Mouse (Mus musculus) T-helper 2 cell (primary cell): Measurements from ENCODE around the gene Ncl.

Source experiments
- in situ Hi-C: fragments of 300-600 bp; cut with MboI, MseI; formaldehyde crosslinking; loops from one replicate; pipeline ENCODE4 v1.15.1; 2025; ENCODE audit warnings: high pct_unique_total_duplicates

Ncl gene

GRCm38 (mm10) chr1:86358906-86359797 is at the start of gene Ncl:
Ncl (minus strand) TSS chr1:86359400.
- in situ Hi-C loops, result no loop called here

- in situ Hi-C loops, result no loop called here
Observed at GRCm38 (mm10) chr1:86408515-86408914, 49.3 kb upstream of the Ncl start.

- in situ Hi-C loops, result no loop called here
Observed at GRCm38 (mm10) chr1:86406914-86407313, 47.7 kb upstream of the Ncl start.

- in situ Hi-C loops, result no loop called here
Observed at GRCm38 (mm10) chr1:86406313-86406712, 47.1 kb upstream of the Ncl start.

GRCm38 (mm10) chr1:86404834-86405233 is 45.6 kb upstream of the Ncl start:
- in situ Hi-C loops, result no loop called here

- in situ Hi-C loops, result no loop called here
Observed at GRCm38 (mm10) chr1:86400096-86400754, 41.0 kb upstream of the Ncl start.

- in situ Hi-C loops, result no loop called here
Observed at GRCm38 (mm10) chr1:86399322-86399721, 40.1 kb upstream of the Ncl start.

- in situ Hi-C loops, result no loop called here
Observed at GRCm38 (mm10) chr1:86398222-86398621, 39.0 kb upstream of the Ncl start.

- in situ Hi-C loops, result no loop called here
Observed at GRCm38 (mm10) chr1:86397621-86398020, 38.4 kb upstream of the Ncl start.

- in situ Hi-C loops, result no loop called here
Observed at GRCm38 (mm10) chr1:86395897-86396296, 36.7 kb upstream of the Ncl start.

- in situ Hi-C loops, result no loop called here
Observed at GRCm38 (mm10) chr1:86394246-86394645, 35.0 kb upstream of the Ncl start.

- in situ Hi-C loops, result no loop called here
Observed at GRCm38 (mm10) chr1:86393219-86393618, 34.0 kb upstream of the Ncl start.

GRCm38 (mm10) chr1:86391425-86391824 is 32.2 kb upstream of the Ncl start:
- in situ Hi-C loops, result no loop called here

GRCm38 (mm10) chr1:86389230-86389629 is 30.0 kb upstream of the Ncl start:
- in situ Hi-C loops, result no loop called here

- in situ Hi-C loops, result no loop called here
Observed at GRCm38 (mm10) chr1:86381027-86381426, 21.8 kb upstream of the Ncl start.

- in situ Hi-C loops, result no loop called here
Observed at GRCm38 (mm10) chr1:86379161-86379569, 20.0 kb upstream of the Ncl start.

- in situ Hi-C loops, result no loop called here
Observed at GRCm38 (mm10) chr1:86378662-86379061, 19.5 kb upstream of the Ncl start.

GRCm38 (mm10) chr1:86376354-86376753 is 17.2 kb upstream of the Ncl start:
- in situ Hi-C loops, result no loop called here

GRCm38 (mm10) chr1:86371997-86372396 is 12.8 kb upstream of the Ncl start:
- in situ Hi-C loops, result no loop called here

GRCm38 (mm10) chr1:86368086-86368485 is 8.9 kb upstream of the Ncl start:
- in situ Hi-C loops, result loop anchor here (10.0 kb wide), 1 partner anchor 127 kb away; no protein-coding TSS in a partner anchor

- in situ Hi-C loops, result loop anchor here (10.0 kb wide), 1 partner anchor 131 kb away; no protein-coding TSS in a partner anchor
Observed at GRCm38 (mm10) chr1:86363671-86364070, 4.5 kb upstream of the Ncl start.

GRCm38 (mm10) chr1:86361852-86362615 is 2.8 kb upstream of the Ncl start:
- in situ Hi-C loops, result loop anchor here (10.0 kb wide), 1 partner anchor 133 kb away; no protein-coding TSS in a partner anchor
